Mouse (Mus musculus) left cerebral cortex, adult 2 months (tissue): ENCODE results near the gene Gm10840. TPM values are rescaled to one million over a fixed set of nuclear protein-coding genes. Genes with fewer than 3 reads are reported as not detected.
A peak's percentile ranks its signal among the peaks of the same experiment; 100 is the strongest.

ENCODE experiments used
- DNase-seq, 2 experiments: peaks; one replicate each; pipeline ENCODE4 v3.0.0; 2021 to 2022; ENCODE audit warnings: low spot score in 2 of 2, mixed read lengths in 1 of 2; ENCODE audit errors: extremely low spot score in 1 of 2
- H3K27ac ChIP-seq: fragments of 200-600 bp; 2 replicates; pipeline ENCODE4 v1.8.1; 2022
- H3K4me3 ChIP-seq: fragments of 200-600 bp; 2 replicates; pipeline ENCODE4 v1.8.1; 2022
- CTCF ChIP-seq: fragments of 200-600 bp; IDR thresholded peaks from 2 replicates; pipeline ENCODE4 v1.8.1; 2022; ENCODE audit warnings: antibody characterized with exemption, mild to moderate bottlenecking, moderate library complexity
- intact Hi-C: fragments of 180-260 bp; cut with DNase I; formaldehyde crosslinking; loops from one replicate; pipeline ENCODE4 v1.15.1; 2025
- total RNA-seq, 2 experiments: library from RNA; stranded (reverse); gene quantifications; 2 replicates each; pipeline ENCODE4 v1.2.3; 2021

The Gm10840 gene
- total RNA-seq, 2 experiments from 2014 or later = not detected

GRCm38 (mm10) chr11:106152132-106152531 is 8.5 kb upstream of the Gm10840 start:
- DNase-seq = peak in 1 of 2 experiments; percentile 56
- intact Hi-C loops = no loop called here
- peak; percentile 44 for TF ChIP-seq CTCF
- H3K4me3 ChIP-seq = no peak overlapping the region
- H3K27ac ChIP-seq = peak overlapping the region; percentile 65

GRCm38 (mm10) chr11:106154091-106154490 is 6.6 kb upstream of the Gm10840 start:
- no peak for DNase-seq
- intact Hi-C loops = no loop called here
- H3K4me3 ChIP-seq = no peak overlapping the region
- no peak overlapping the region for H3K27ac ChIP-seq
- TF ChIP-seq CTCF = no peak

- DNase-seq = no peak
- Histone ChIP-seq H3K27ac (peak overlapping the region; percentile 2; the same call in 1 of the 2 replicates), H3K4me3 (no peak overlapping the region)
- intact Hi-C loops = no loop called here
- no peak for TF ChIP-seq CTCF
Measured at GRCm38 (mm10) chr11:106154770-106155169, 5.9 kb upstream of the Gm10840 start.

GRCm38 (mm10) chr11:106155761-106156160 is 4.9 kb upstream of the Gm10840 start:
- no peak for DNase-seq
- peak overlapping the region; percentile 50; the same call in 1 of the 2 replicates for H3K27ac ChIP-seq
- no peak overlapping the region for H3K4me3 ChIP-seq
- no peak for TF ChIP-seq CTCF
- intact Hi-C loops = no loop called here

GRCm38 (mm10) chr11:106156257-106156656 is 4.4 kb upstream of the Gm10840 start:
- Histone ChIP-seq H3K4me3 (no peak overlapping the region), H3K27ac (peak overlapping the region; percentile 32; the same call in 1 of the 2 replicates)
- DNase-seq = no peak
- TF ChIP-seq CTCF = no peak
- intact Hi-C loops = no loop called here

GRCm38 (mm10) chr11:106157154-106157553 is 3.5 kb upstream of the Gm10840 start:
- intact Hi-C loops = no loop called here
- no peak for DNase-seq
- peak overlapping the region; percentile 99 for H3K27ac ChIP-seq
- H3K4me3 ChIP-seq = no peak overlapping the region
- TF ChIP-seq CTCF = no peak

GRCm38 (mm10) chr11:106158081-106158929 is 2.3 kb upstream of the Gm10840 start:
- TF ChIP-seq CTCF = peak; percentile 60
- Histone ChIP-seq H3K27ac (peak overlapping the region; percentile 99), H3K4me3 (peak overlapping the region; percentile 75)
- intact Hi-C loops = no loop called here
- DNase-seq = peak; percentile 41 to 48

- DNase-seq = no peak
Measured at GRCm38 (mm10) chr11:106158930-106159215, 1.8 kb upstream of the Gm10840 start.

GRCm38 (mm10) chr11:106159216-106159920 is 1.3 kb upstream of the Gm10840 start:
- peak overlapping the region; percentile 99 for H3K27ac ChIP-seq
- TF ChIP-seq CTCF = no peak
- intact Hi-C loops = no loop called here

More at GRCm38 (mm10) chr11:106158930-106159215, 1.8 kb upstream of the Gm10840 start:
- intact Hi-C loops = no loop called here
- TF ChIP-seq CTCF = no peak
- Histone ChIP-seq H3K4me3 (peak overlapping the region; percentile 75), H3K27ac (peak overlapping the region; percentile 99)

GRCm38 (mm10) chr11:106159921-106160840 is 469 bp upstream of the Gm10840 start:
- peak overlapping the region; percentile 99 for H3K27ac ChIP-seq
- TF ChIP-seq CTCF = peak; percentile 26
- intact Hi-C loops = loop anchor here (1.0 to 2.0 kb wide), 3 partner anchors 33 to 75 kb away; partner anchors contain the start of genes Ccdc47, Ddx42 and Map3k3
- DNase-seq = peak; percentile 83 to 86
- peak overlapping the region; percentile 75 for H3K4me3 ChIP-seq

More at GRCm38 (mm10) chr11:106159216-106159920, 1.3 kb upstream of the Gm10840 start:
- peak overlapping the region; percentile 75 for H3K4me3 ChIP-seq
- DNase-seq = peak; percentile 46 to 54

GRCm38 (mm10) chr11:106162237-106162636 is 1.6 kb downstream of the Gm10840 start:
- Histone ChIP-seq H3K27ac (no peak overlapping the region; the same call in 1 of the 2 replicates), H3K4me3 (no peak overlapping the region)
- no peak for TF ChIP-seq CTCF
- DNase-seq = no peak
- intact Hi-C loops = no loop called here
